Mouse (Mus musculus) forebrain, postnatal 0 days (tissue): ENCODE data around the gene Thap12. TPM values are rescaled to one million over a fixed set of nuclear protein-coding genes. Genes with fewer than 3 reads are reported as not detected.

ENCODE experiments used
- ATAC-seq: fragments of 200-750 bp; cut with Nextera tagmentation; 2 replicates; pipeline ENCODE4 v1.8.0; 2017; ENCODE audit warnings: mild to moderate bottlenecking, moderate library complexity
- DNase-seq: peaks from one replicate; pipeline ENCODE4 v3.0.0-alpha.2; 2015
- H3K27ac ChIP-seq: fragments of 300-500 bp; sonication (generic); 2 replicates; pipeline ENCODE4 v1.5.1; 2014; ENCODE audit warnings: low read depth, mild to moderate bottlenecking, antibody characterized with exemption, low read length, moderate library complexity, mixed read lengths
- H3K27me3 ChIP-seq: fragments of 300-500 bp; sonication (generic); 2 replicates; pipeline ENCODE4 v1.6.1; 2014; ENCODE audit warnings: mild to moderate bottlenecking, low read length, mixed read lengths; ENCODE audit not compliant: insufficient read depth
- H3K36me3 ChIP-seq: fragments of 300-500 bp; sonication (generic); 2 replicates; pipeline ENCODE4 v1.6.1; 2014; ENCODE audit warnings: mild to moderate bottlenecking, moderate library complexity; ENCODE audit not compliant: insufficient read depth
- H3K4me1 ChIP-seq: fragments of 300-500 bp; sonication (generic); 2 replicates; pipeline ENCODE4 v1.6.1; 2014; ENCODE audit warnings: antibody characterized with exemption; ENCODE audit not compliant: insufficient read depth
- H3K4me2 ChIP-seq: fragments of 300-500 bp; sonication (generic); 2 replicates; pipeline ENCODE4 v1.6.1; 2014; ENCODE audit warnings: low read depth, mild to moderate bottlenecking, moderate library complexity
- H3K4me3 ChIP-seq: fragments of 300-500 bp; sonication (generic); 2 replicates; pipeline ENCODE4 v1.5.1; 2014; ENCODE audit warnings: low read depth, low read length, mixed read lengths
- H3K9ac ChIP-seq: fragments of 300-500 bp; sonication (generic); 2 replicates; pipeline ENCODE4 v1.6.1; 2014; ENCODE audit warnings: mild to moderate bottlenecking
- H3K9me3 ChIP-seq: fragments of 300-500 bp; sonication (generic); 2 replicates; pipeline ENCODE4 v1.6.1; 2016; ENCODE audit warnings: low read length
- CTCF ChIP-seq: sonication (generic); IDR thresholded peaks from 2 replicates; pipeline ENCODE4 v1.5.1; 2016; ENCODE audit warnings: antibody characterized with exemption, control low read depth, low read depth
- WGBS: fragments of 180-500 bp; shearing (Covaris S2); extraction: QIAGEN DNeasy Blood & Tissue Kit; methylation state at CpG from one replicate; pipeline ENCODE4 v1.1.7; 2014; 5-methylcytosine and 5-hydroxymethylcytosine counted together
- polyA plus RNA-seq: library from polyadenylated mRNA; unstranded; fragments of >200 nt; fragmentation: Nextera tagmentation; extraction: Ambion mirVana; gene quantifications from 2 replicates; pipeline ENCODE4 v1.2.1, GENCODE M21; 2015
- total RNA-seq: library from RNA; depleted of rRNA; stranded (reverse); fragments of >200 nt; gene quantifications from 2 replicates; pipeline ENCODE4 v1.2.3, GENCODE M21; 2014

Thap12 gene
- total and polyA plus RNA-seq, 2 experiments from 2014 or later: 51.3 to 97.3 TPM

DNA sequence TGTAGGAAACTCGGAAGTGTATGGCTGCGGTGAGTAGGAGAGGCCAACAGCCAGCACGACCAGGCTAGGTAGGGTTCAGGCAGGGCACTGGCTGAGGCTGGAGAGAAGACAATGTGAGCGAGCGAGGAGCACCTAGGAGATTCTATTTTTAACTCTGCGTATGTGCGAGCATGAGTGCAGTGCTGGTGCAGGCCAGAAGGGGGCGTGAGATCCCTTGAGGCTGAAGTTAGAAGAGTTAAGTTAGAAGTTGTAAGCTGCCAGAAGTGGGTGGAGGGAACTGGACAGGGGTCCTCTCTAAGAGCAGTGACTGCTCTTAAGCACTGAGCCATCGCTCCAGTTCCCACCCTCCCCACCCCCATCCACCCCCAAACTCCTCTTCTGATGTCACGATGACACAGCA, 20.1 kb upstream of the Thap12 start:
- no peak overlapping the region for H3K4me3 ChIP-seq
- H3K4me1 ChIP-seq: no peaks in the 10 kb centered on the region
- no peaks in the 10 kb centered on the region for H3K36me3 ChIP-seq
- ATAC-seq (no peak), DNase-seq (no peak)
- H3K27me3 ChIP-seq: no peaks in the 10 kb centered on the region
- WGBS: 92% methylated on average over 10 of the region's 10 CpGs
- H3K4me2 ChIP-seq: no peak overlapping the region
- H3K9ac ChIP-seq: no peak overlapping the region
- no peak overlapping the region for H3K27ac ChIP-seq
- no peaks in the 10 kb centered on the region for H3K9me3 ChIP-seq
- no peak for TF ChIP-seq CTCF

DNA sequence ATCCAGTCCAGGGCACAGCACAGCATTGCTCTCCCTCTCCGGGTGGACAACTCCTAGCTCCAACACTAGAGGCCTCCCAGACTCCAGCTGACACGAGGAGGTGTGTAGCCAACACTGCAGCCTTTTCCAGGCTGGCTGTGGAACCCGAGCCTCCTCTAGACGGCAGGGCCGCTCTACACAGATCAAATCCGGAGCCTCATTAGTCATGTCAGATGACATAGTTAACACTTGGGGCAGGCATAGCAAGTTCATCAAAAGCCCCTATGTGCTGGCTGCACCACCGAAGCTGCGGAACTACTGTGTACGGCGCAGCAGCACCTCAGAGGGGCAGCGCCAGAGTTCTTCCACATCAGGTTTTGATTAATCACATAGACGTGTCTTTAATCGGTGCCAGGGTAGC, 17.0 kb upstream of the Thap12 start:
- H3K27ac ChIP-seq: no peak overlapping the region
- no peak overlapping the region for H3K4me3 ChIP-seq
- H3K9me3 ChIP-seq: no peaks in the 10 kb centered on the region
- no peaks in the 10 kb centered on the region for H3K27me3 ChIP-seq
- TF ChIP-seq CTCF: peak; percentile 50
- ATAC-seq (peak; percentile 81), DNase-seq (peak; percentile 32)
- H3K4me1 ChIP-seq: no peaks in the 10 kb centered on the region
- no peak overlapping the region for H3K9ac ChIP-seq
- 52% methylated on average over 13 of the region's 13 CpGs for WGBS
- H3K36me3 ChIP-seq: no peaks in the 10 kb centered on the region
- H3K4me2 ChIP-seq: no peak overlapping the region

DNA sequence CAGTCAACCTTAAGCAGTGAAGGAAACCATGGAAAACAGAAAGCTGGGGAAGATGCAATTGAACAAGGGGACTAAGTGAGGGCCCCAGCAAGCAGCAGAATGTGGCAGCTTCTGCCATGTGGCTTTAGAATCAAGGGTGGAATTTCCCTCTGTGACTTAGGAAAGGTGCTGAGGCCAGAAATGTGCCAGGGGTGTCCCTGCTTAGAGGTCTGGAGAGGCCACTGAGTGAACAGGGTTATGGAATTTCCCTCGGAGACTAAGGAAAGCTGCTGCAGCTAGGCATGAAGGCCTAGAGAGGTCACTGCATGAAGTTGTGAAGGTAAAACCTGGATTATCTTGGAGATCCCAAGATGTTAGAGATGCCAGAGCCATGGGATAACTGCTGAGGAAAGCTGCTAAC, 12.8 kb upstream of the Thap12 start:
- H3K4me1 ChIP-seq: no peaks in the 10 kb centered on the region
- H3K4me2 ChIP-seq: no peak overlapping the region
- no peaks in the 10 kb centered on the region for H3K27me3 ChIP-seq
- no peaks in the 10 kb centered on the region for H3K36me3 ChIP-seq
- 94% methylated on average over 1 of the region's 1 CpGs for WGBS
- no peak overlapping the region for H3K9ac ChIP-seq
- TF ChIP-seq CTCF: no peak
- H3K9me3 ChIP-seq: no peaks in the 10 kb centered on the region
- H3K4me3 ChIP-seq: no peak overlapping the region
- DNase-seq (no peak), ATAC-seq (no peak)
- no peak overlapping the region for H3K27ac ChIP-seq

DNA sequence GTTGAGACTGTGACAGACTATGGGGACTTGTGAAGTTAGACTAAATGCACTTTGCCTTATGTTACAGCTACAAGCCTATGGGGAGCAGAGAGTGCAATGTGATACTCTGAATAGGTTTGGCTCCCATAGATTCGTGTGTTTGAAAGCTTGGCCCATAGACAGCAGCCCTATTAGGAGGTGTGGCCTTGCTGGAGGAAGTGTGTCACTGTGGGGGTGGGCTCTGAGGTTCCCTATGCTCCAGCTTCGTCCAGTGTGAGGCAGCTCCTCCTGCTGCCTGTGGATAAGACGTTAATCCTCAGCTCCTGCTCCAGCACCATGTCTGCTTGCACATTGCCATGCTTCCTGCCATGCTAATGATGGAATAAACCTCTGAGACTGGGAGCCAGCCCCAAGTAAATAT, 12.1 kb upstream of the Thap12 start:
- no peak for DNase-seq
- no peak for TF ChIP-seq CTCF
- Histone ChIP-seq H3K9ac (no peak overlapping the region), H3K27ac (no peak overlapping the region), H3K4me3 (no peak overlapping the region), H3K36me3 (no peaks in the 10 kb centered on the region), H3K4me1 (no peaks in the 10 kb centered on the region), H3K9me3 (no peaks in the 10 kb centered on the region), H3K4me2 (no peak overlapping the region), H3K27me3 (no peaks in the 10 kb centered on the region)
- 11% methylated on average over 3 of the region's 3 CpGs for WGBS
- ATAC-seq: no peak

DNA sequence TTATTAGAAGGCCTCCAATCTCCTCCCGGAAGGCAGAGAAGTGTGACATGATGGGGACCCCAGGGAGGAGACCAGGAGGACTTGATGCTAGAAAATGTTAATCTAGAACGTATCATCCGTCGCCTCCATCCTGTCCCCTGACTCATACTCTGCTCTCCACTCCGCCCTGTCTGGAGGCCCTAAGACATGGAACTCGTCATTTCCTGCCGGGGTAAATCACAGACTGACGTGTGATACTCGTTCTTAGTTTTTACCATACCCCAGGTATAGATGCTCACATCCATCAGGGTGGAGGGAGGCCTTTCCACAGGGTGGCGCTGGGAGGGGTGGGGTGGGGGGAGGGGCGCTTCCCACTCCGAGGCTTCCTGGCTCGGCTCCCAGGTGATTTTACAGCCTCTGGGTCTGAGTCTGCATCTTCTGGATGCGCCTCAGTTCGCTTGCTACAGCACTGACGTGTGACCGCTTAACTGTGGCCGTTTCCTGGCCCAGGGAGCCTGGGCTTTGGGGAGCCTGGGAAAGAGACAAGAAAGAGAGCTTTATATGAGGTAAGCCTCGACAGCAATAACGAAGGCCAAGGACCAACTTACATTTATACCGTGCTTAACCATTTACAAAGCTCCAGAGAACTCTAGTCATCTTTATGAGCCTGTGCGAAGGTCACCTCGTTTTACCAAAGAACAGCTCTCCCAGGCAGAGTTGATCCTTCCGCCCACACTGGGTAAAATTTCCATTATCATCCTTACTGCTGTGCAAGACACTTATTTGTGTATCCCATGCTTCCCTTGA, 9.9 kb upstream of the Thap12 start:
- Histone ChIP-seq H3K4me1 (no peaks in the 10 kb centered on the region), H3K9me3 (no peaks in the 10 kb centered on the region), H3K27ac (no peak overlapping the region), H3K9ac (no peak overlapping the region), H3K36me3 (no peaks in the 10 kb centered on the region), H3K4me3 (no peak overlapping the region), H3K4me2 (no peak overlapping the region; the same call in 1 of the 2 replicates), H3K27me3 (no peaks in the 10 kb centered on the region)
- WGBS: 47% methylated on average over 24 of the region's 24 CpGs
- ATAC-seq: no peak
- no peak for DNase-seq
- TF ChIP-seq CTCF: no peak

- WGBS: 74% methylated on average over 5 of the region's 5 CpGs
- Histone ChIP-seq H3K27me3 (no peaks in the 10 kb centered on the region), H3K36me3 (no peaks in the 10 kb centered on the region), H3K9ac (no peak overlapping the region), H3K4me3 (no peak overlapping the region), H3K4me1 (no peaks in the 10 kb centered on the region), H3K9me3 (no peaks in the 10 kb centered on the region), H3K27ac (no peak overlapping the region), H3K4me2 (no peak overlapping the region)
- no peak for DNase-seq
- TF ChIP-seq CTCF: no peak
- ATAC-seq: peak; percentile 32; the same call in 1 of the 2 replicates
These were observed 8.9 kb upstream of the Thap12 start for GRCm38 (mm10) chr7:98694046-98694445.

DNA sequence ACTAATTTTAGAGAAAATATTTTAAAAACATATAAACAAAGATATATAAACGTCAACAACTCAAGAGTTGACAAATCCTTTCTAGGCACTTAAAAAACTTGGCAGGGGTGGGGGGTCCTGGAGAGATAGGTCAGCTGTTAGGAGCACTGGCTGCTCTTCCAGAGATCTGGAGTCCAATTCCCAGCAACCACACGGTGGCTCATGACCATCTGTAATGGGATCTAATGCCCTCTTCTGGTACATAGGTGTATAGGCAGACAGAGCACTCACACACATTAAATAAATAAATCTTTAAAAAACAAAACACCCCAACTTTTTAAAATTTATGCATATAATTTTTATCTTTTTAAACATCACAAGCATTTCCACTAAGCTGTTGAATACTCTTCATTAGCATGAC, 5.4 kb upstream of the Thap12 start:
- DNase-seq: no peak
- 13% methylated on average over 2 of the region's 2 CpGs for WGBS

More for the DNA sequence above, 5.4 kb upstream of the Thap12 start:
- Histone ChIP-seq H3K27ac (no peak overlapping the region), H3K9ac (no peak overlapping the region), H3K9me3 (no peaks in the 10 kb centered on the region), H3K4me2 (no peak overlapping the region), H3K4me3 (no peak overlapping the region), H3K36me3 (no peaks in the 10 kb centered on the region), H3K27me3 (no peaks in the 10 kb centered on the region), H3K4me1 (no peaks in the 10 kb centered on the region)
- peak; percentile 38; the same call in 1 of the 2 replicates for ATAC-seq
- TF ChIP-seq CTCF: peak; percentile 62
